Mouse (Mus musculus): Measurements from ENCODE around the gene Adamts15. TPM values are rescaled to one million over a fixed set of nuclear protein-coding genes. Genes with fewer than 3 reads are reported as not detected.

Adamts15 gene
- 1 to 10 TPM; 8.0 to 8.2 TPM for total RNA-seq (2021)
- long read RNA-seq, experiment 1, full-length matches to known transcripts, result 1 of 3 reads
- long read RNA-seq, experiment 1, partial matches to known transcripts, result 0 of 3 reads
- long read RNA-seq, experiment 1, other reads (novel, unspliced or antisense), result 2 of 3 reads
- long read RNA-seq, experiment 2, partial matches to known transcripts, result 1 of 7 reads
- long read RNA-seq, experiment 2, other reads (novel, unspliced or antisense), result 6 of 7 reads

DNA sequence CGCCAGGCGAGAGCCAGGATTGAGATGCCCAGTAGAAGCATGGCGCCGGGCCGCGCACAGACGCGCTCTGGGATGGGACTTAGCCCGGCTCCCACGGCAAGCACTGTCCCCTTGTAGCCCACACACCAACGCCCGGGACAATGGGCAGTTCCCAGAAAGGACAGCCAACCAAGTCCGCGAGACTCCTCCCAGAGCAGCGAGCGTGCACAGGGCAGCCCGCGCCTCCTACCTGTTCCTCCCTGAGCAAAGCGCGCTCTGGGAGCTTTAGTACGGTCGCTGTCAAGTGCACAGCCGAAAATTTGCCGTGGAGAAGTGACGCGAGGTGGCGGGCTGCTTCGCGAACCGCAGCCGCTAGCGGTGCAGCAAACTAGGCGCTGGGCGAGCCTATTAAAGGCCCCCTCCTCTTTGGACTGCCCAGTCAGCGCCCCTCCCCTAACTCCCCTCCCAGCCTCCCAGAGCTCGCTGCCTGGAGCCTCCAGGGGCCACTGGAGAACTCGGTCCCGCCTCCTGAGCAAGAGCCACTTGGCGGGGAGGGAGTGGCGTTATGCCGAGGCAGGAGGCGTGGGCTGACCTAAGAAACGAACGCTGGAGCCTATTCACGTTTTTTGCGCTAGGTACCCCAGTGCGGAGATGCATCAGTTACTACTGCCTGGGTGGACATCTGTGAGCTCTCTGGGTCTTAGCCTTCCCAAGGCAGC is at the start of gene Adamts15:
TSS of gene Adamts15 (minus strand) at position 256 of the 698 bp plus-strand sequence.
- peak; percentile 26 to 40 for DNase-seq (ENCODE audit: low spot score in 2 of 2)

DNA sequence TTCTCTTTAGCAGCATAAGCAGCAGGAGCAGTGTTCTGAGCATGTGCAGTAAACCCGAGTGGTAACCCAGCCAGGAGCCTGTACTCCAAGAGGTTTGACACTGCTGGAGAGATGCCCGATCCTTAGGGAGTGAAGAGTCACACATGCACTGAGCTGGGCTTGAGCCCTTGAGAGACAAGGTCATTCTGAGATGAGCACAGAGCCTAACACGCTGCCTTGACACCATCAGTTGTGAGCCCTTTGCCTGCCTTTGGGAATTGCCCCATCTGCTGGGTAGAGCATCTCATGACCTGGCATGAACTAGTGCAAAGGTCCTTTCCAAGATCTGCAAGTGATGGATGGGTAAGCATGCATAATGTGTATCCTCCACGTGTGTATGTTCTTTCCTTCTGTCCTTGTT is 49.7 kb upstream of the Adamts15 start:
- DNase-seq (ENCODE audit: low spot score in 2 of 2), result peak in 1 of 2 experiments; percentile 23

DNA sequence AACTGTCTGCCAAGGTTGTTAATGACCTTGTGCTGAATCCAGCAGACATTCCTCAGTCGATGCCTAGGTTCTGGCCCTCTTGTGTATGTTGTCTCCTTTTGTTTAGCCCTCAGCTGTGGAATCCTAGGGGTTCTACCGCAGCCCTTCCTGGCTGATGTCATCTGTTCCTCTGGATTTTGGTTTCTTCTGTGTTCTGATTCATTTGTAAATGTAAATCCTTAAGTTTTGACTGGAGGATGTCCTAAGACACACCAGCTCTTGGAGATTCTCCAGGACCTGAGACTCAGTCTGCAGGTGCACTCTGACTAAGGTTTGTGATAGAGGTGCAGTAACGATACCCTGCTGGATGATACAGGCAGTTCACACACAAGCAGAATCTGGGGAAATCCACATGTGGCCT is 47.7 kb upstream of the Adamts15 start:
- no peak for DNase-seq (ENCODE audit: low spot score in 2 of 2)

DNA sequence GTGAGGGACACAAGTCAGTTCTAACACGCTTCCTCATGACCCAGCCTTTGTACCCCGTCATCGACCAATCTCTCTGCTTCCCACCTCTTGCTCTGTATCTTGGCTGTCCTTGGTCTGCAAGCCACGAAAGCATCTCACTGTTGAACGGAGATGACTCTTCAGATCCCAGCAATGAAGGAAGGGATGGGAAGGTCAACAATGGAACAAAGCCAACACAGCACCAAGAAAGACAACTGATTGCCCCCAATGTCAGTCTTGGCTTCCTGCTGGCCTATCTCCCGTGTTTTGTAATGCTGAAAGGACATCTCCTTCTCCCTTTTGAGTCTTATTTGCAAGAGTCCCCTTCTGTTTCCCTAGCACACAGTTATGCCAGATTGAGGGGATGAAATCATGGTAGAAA is 45.9 kb upstream of the Adamts15 start:
- no peak for DNase-seq (ENCODE audit: low spot score in 2 of 2)

DNA sequence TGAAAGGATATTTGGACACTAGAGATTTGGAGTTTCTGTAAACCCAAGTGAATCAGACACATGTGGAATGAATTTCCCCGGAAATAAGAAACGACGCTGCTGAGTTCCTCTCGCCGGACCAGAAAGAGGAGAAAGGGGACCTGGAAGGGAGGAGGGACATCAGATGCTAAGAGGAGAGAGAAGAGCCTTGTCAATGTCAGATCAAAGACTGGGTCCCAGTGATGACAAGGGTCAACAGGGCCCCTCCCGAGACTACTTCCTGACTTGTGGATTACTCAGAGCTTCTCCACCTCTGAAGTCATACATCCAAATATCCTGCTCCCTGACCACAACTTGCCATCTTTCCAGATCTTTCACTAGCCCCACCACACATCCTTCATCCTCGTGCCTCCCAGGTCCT is 44.6 kb upstream of the Adamts15 start:
- no peak for DNase-seq (ENCODE audit: low spot score in 2 of 2)

DNA sequence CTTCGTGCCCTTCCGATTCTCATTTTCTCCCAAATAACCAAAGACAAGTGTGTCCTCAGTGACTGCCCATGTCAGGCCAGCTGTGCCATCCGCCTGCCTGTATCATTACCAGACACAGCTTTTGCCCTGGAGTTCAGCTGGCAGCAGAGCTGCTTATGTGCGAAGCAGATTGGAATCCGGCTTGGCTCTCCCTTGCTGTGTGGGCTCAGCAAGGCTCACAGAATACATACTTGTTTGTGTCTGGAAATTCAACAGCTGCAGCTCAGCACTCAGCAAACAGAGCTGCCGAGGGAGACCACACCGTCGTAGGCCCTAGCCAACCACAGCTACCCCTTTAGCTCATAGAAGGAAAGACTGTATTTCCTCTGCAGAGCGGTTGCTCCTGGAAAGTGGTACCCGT is 42.4 kb upstream of the Adamts15 start:
- DNase-seq (ENCODE audit: low spot score in 2 of 2), result no peak

DNA sequence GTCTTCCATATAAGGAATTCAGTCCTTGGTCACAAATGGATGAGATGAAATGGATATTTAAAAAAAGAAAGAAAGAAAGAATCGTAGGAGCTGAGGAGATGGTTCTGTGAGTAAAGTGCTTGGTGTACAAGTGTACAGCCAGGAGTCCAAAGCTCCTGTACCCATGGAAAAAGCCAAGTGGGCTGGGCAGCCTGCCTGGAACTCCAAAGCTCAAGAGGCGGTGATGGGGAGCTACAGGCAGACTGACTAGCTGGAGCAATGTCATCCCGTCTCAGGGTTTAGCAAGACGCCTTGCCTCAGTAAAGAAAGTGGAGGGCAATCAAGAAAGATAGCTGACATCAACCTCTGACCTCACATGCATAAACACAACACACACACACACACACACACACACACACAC is 41.5 kb upstream of the Adamts15 start:
- no peak for DNase-seq (ENCODE audit: low spot score in 2 of 2)

DNA sequence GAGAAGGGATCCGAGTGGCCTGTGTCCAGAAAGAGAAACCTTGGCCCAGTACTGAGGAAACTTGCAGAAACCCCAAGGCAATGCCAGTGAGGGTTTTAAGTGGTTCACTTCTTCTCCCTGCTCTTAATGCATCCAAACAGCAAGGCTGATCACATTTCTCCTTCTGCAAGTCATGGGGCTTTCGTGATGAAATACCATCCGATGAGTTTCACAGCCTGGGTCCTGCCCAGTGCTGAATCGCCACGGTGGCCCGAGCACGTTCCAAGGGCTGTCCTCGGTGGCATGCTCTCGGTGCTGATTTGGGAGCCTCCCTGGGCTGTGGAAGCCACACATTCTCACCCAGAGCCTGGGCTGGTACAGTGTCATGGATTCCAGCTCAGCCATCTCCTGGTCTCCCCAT is 33.0 kb upstream of the Adamts15 start:
- no peak for DNase-seq (ENCODE audit: low spot score in 2 of 2)

DNA sequence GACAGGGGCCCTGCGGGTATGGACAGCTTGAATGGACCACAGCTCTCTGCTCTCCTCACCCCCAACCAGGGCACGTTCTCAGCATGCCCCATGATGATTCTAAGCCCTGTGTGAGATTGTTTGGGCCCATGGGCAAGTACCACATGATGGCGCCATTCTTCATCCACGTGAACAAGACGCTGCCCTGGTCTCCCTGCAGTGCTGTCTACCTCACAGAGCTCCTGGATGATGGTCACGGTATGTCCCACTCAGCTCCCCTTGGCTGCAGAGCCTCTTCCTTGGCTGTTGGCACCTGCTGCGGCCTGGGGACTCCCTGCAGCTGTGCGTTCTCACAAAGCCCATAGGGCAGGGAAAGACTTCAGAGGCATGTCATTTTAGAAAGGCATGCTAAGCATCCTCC is 31.0 kb upstream of the Adamts15 start:
- no peak for DNase-seq (ENCODE audit: low spot score in 2 of 2)

DNA sequence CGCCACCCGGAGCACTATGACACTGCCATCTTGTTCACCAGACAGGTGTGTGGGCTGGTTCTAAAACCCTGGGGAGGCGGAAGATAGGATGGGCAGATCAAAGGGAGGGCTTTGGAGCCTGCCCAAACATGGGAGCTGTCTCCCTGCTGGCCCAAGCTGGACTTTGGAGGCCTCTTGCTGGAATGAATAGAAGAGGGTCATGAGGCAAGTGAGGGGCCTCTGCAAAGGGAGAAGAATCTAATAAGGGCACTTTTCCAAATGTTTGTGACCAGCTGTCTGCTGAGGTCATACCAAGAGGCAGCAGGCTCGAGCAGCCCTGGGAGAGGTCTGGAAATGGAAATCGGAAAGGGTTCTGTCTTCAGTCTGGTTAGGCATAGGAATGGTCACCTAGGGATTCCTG is 29.2 kb upstream of the Adamts15 start:
- no peak for DNase-seq (ENCODE audit: low spot score in 2 of 2)

DNA sequence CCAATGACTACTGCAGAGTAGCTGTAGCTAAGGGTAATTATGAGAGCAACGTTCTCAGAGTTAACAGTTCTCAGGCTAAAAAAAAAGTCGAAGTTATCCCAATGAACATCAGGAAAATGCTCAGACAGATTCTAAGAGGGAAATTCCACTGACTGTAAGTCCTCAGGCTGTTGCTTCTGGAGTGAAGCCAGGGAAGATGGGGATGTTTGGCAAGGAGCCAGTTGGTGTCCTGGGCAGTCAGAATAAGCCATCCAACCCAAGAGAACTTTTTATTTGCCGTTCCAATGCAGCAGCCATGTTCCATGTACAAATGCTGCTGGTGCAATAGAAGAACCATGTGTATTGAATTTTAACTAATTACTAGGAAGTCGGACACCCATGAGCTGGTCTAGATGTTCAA is 28.3 kb upstream of the Adamts15 start:
- no peak for DNase-seq (ENCODE audit: low spot score in 2 of 2)

DNA sequence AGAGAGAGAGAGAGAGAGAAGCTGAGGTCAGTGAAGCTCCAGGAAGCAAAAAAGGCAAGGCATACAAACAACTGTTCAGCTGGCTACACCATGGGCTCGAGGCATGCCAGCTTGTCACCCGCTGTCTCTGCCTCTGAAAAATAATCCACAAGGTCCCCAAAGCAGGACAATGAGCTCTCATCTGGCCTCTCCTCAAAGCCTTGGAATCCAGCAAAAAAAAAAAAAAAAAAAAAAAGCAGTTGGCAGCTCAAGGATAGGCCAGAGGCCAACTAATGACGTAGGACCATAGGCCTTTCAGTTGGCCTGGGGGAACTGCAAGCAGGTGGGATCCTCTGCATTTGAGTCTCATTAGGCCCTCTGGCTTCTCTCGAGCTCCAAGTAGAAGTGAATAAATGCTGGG is 27.7 kb upstream of the Adamts15 start:
- DNase-seq (ENCODE audit: low spot score in 2 of 2), result no peak

DNA sequence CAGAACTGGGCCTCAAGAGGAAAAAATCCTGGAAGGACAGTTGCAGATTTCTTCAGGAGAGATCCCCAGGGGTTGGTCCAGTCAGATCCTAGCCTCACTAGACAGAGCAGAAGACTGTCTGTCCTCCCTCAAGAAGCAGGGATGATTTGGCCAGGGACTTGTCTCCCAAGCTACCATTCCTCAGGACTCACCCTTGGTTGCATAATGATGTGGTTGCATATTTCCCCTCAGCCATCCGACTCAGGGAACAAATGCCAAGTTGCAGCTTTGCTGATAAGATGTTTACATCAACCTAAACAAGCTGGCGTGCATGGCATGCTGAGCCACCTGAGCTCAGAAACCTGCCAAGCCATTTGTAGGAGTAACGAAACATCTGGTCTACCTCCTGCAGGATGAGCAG is 27.2 kb upstream of the Adamts15 start:
- no peak for DNase-seq (ENCODE audit: low spot score in 2 of 2)

DNA sequence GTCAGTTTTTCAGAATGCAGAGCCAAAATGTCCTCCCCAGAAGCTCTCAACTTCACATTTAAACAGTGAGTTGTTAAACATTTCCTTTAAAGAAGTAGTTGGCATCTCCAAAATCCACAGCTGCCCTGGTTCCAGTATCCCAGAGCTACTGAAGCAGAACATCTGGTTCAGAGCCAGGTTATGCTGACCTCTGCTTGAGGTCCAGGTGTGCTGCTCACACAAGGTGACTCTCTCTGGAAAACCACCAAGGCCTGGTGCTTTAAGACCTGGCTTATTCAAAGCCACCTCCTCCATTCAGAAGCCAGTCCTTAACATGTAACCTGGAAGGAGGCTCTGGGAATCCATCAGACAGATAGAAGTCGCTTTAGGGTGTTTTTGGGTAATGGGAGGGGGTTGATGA is 23.0 kb upstream of the Adamts15 start:
- DNase-seq (ENCODE audit: low spot score in 2 of 2), result no peak

DNA sequence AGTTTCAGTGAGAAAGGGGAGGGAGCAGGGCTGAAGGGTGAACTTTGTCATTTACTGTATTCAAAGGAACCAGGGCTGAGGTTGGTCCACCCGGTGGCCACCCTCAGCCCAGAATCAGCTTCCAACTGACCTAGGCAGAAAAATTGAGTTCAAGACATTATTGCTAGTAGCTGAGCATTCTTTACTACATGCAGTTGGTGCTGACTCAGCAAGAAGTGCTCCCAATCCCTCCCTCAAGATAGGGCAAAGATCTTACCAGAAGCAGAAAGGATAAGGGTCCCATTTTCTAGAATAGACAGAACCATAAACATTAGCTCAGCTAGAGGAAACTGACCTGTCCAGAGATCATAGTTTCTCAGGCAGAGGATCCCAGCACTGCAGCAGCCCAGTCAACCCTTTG is 22.0 kb upstream of the Adamts15 start:
- no peak for DNase-seq (ENCODE audit: low spot score in 2 of 2)

DNA sequence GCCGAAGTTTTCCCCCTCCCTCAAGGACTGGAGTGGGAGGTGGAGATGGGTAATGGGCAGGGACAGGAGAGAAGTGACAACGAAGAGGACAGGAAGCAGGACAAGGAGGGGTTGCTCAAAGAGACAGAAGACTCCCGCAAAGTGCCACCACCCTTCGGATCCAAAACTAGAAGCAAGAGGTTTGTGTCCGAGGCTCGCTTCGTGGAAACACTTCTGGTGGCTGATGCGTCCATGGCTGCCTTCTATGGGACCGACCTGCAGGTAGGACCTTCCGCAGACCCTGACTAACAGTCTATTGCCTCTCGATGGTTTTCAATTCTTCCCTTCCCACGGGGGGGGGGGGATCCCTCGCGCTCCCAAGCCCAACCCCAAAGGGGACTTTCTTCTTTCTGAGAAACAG is 21.1 kb upstream of the Adamts15 start:
- DNase-seq (ENCODE audit: low spot score in 2 of 2), result no peak

DNA sequence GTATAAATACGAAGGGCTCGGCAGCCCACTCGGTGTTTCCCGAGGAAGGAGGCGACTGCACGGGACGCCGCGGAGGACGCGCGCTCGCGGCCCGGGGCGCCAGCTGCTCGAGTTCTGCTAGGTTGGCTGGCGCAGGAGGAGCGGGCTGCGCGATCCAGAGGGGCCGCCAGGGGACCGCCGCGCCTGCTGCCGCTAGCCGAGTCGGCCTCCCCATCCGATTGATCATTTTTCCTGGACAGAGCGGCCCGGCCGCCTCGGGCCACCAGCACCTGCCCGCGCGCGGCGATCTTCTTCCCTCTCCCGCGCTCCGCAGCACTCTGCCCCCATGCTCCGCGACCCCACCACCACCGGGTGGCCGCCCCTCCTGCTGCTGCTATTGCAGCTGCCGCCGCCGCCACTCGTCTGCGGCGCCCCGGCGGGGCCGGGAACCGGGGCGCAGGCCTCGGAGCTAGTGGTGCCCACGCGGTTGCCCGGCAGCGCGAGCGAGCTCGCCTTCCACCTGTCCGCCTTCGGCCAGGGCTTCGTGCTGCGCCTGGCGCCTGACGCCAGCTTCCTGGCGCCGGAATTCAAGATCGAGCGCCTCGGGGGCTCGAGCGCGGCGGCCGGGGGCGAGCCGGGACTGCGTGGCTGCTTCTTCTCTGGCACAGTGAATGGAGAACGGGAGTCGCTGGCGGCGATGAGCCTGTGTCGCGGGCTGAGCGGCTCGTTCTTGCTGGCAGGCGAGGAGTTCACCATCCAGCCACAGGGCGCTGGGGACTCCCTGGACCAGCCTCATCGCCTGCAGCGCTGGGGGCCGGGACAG is 20.5 kb upstream of the Adamts15 start, which contains the start of gene Adamts8:
TSS of gene Adamts8 (plus strand) at position 51 of the 802 bp plus-strand sequence.
- no peak for DNase-seq (ENCODE audit: low spot score in 2 of 2)

DNA sequence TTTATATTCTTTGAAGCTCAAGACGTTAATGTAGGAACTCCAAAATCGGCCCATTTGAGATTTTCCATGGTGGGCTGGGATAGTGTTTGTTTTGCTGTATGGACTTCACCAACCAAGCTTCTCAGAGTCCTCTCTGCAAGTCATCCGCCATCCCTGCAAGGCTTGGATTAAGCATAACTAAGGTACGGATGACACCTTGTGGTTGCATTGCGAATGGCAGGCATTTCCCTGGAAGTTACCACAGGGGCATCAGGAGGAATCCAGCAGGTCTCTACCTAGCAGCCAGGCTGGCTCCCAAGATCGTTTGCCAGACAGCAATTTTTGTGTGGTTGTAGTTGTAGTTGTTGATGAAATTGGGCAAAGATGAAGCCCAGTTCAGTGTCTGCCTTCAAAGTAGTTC is 18.1 kb upstream of the Adamts15 start:
- peak in 1 of 2 experiments; percentile 72 for DNase-seq (ENCODE audit: low spot score in 2 of 2)

DNA sequence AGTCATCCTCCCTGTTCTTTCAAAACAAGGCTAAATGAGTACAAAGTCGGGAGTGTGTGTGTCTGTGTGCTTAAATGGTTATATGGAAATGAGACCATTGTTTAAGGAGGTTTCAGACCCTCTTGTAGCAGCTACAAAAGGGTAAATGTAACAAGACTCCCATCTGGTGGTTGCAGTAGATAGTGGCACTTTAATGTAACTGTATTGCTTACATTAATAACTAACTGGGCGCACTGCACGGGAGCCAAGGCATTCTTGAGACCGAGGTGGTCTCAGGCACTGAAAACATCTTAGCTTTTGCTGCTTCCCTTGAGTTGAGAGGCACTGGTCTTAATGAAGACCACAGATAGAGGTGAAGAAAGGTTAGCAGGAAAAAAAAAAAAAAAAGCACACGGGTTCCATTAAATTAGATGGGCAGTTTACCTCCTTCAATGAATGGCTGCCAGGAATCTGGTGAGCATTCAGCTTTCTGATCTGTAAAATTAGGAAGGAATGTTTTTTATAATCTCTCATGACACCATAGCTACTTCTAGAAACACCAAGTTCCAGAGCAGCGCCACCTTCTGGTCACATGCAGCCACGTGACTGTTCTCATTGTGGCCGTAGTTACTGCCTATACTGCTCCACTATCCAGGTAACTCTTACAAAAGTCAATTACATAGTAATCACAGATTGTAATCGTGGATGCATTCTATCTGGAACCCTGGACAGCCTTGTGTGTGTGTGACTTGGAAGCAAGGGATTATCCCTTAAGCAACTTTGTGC is 14.6 kb upstream of the Adamts15 start:
- no peak for DNase-seq (ENCODE audit: low spot score in 2 of 2)

DNA sequence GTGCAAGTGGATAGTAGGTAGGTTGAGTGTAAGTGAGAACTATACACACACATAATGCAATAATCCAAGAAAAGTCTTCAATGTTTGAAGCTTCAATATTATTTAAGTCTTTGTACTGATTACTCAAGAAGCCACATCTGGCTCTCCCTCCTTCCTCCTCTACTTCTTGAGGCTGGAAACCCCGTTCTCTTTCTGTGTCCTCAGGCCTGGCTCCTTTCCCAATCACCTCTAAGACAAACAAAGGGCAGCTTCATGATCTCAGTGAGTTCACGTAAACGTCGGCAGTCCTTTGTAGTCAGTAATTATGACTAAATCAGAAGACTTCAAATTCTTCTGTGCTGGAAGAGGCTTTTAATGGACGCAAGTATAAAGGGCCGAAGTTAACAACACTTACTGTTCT is 12.6 kb upstream of the Adamts15 start:
- DNase-seq (ENCODE audit: low spot score in 2 of 2), result no peak

DNA sequence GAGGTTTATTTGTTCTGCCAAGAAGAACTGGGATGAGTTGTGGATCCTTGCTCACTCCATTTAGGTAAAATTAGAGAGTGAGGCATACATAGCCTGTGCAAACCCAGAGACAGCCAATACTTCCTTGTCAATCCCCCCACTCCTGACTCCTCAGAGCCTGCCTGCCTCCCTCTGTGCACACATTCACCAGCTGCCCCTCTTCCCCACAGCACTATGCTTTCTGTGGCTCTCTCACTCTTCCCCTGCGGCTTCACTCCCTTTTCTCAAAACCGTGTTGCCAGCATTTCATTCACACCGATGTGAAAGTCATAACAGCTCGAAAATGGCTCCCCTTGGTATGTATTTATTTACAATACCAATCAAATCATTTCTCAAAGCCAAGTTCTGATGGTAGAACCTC is 10.1 kb upstream of the Adamts15 start:
- no peak for DNase-seq (ENCODE audit: low spot score in 2 of 2)
